Mouse (Mus musculus): ENCODE measurements at regions not wholly inside any gene's neighbourhood (a gene's known extent, or its start where the extent isn't known, plus 50 kb on each side); places are given as distances from the start of the nearest gene placed in this dataset.

- Histone ChIP-seq H3K9me3 (ENCODE audit: low read length) (no peaks in the 10 kb centered on the region), H3K36me3 (ENCODE audit: insufficient read depth, low read length) (no peaks in the 10 kb centered on the region), H3K4me1 (replicated peaks; ENCODE audit: low read depth, low read length) (no peaks in the 10 kb centered on the region), H3K4me3 (replicated peaks; ENCODE audit: low read length) (no peak overlapping the region), H3K27me3 (ENCODE audit: insufficient read depth, low read length) (no peaks in the 10 kb centered on the region)
- no peak for TF ChIP-seq CTCF (conservative IDR thresholded peaks at IDR 0.05; ENCODE audit: low read length)
- TF ChIP-seq NANOG (IDR thresholded peaks at IDR 0.05; ENCODE audit: borderline replicate concordance, low read length), result no peak
- TF ChIP-seq POU5F1 (IDR thresholded peaks at IDR 0.05; ENCODE audit: borderline replicate concordance, low read length), result no peak
Measured at GRCm38 (mm10) chr8:40210871-40211270, 464.0 kb upstream of the Adam24 start.

GRCm38 (mm10) chr8:40223521-40223920 is 451.4 kb upstream of the Adam24 start:
- H3K27me3 ChIP-seq (ENCODE audit: insufficient read depth, low read length), result no peaks in the 10 kb centered on the region
- no peaks in the 10 kb centered on the region for H3K9me3 ChIP-seq (ENCODE audit: low read length)
- no peaks in the 10 kb centered on the region for H3K4me1 ChIP-seq (replicated peaks; ENCODE audit: low read depth, low read length)
- H3K36me3 ChIP-seq (ENCODE audit: insufficient read depth, low read length), result no peaks in the 10 kb centered on the region
- TF ChIP-seq CTCF (conservative IDR thresholded peaks at IDR 0.05; ENCODE audit: low read length), result no peak
- TF ChIP-seq NANOG (IDR thresholded peaks at IDR 0.05; ENCODE audit: borderline replicate concordance, low read length), result no peak
- no peak for TF ChIP-seq POU5F1 (IDR thresholded peaks at IDR 0.05; ENCODE audit: borderline replicate concordance, low read length)
- H3K4me3 ChIP-seq (replicated peaks; ENCODE audit: low read length), result no peak overlapping the region

GRCm38 (mm10) chr8:40227262-40227661 is 447.6 kb upstream of the Adam24 start:
- Histone ChIP-seq H3K36me3 (ENCODE audit: insufficient read depth, low read length) (no peaks in the 10 kb centered on the region), H3K9me3 (ENCODE audit: low read length) (no peaks in the 10 kb centered on the region), H3K4me3 (replicated peaks; ENCODE audit: low read length) (no peak overlapping the region), H3K4me1 (replicated peaks; ENCODE audit: low read depth, low read length) (no peaks in the 10 kb centered on the region), H3K27me3 (ENCODE audit: insufficient read depth, low read length) (no peaks in the 10 kb centered on the region)
- no peak for TF ChIP-seq NANOG (IDR thresholded peaks at IDR 0.05; ENCODE audit: borderline replicate concordance, low read length)
- no peak for TF ChIP-seq CTCF (conservative IDR thresholded peaks at IDR 0.05; ENCODE audit: low read length)
- TF ChIP-seq POU5F1 (IDR thresholded peaks at IDR 0.05; ENCODE audit: borderline replicate concordance, low read length), result no peak
